ENCODE assay signal across 34 mouse cellular contexts in the genomic region with DNA sequence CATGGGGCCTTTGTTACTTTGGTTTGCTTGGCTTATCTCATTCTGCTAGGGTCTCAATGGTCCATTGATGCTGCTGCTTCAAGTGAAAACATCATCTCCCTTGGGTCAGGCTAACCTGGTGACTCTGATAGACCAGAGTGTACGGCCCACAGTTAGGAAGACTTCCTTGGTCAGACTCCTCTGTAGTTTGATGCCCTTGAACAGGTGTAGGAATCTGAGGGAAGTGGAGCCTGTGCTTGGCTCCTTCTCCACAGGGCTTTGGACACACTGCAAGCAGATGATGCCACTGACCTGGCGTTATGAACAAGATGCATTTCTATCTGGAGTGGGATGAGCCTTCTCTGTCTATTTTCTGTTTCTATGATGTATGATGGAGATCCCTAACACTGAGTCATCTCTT. TPM values are rescaled to one million over a fixed set of nuclear protein-coding genes. Genes with fewer than 3 reads are reported as not detected.
"Had no signal": no experiment of that assay in that cellular context is flagged by ENCODE, and none has a peak within 500 bp of the region (broad histone marks: within the 10 kb centered on the region; RNA-seq: fewer than 3 reads in every experiment).

No protein-coding gene starts in this region.

- H3K27me3 ChIP-seq: limb, embryonic 12.5 days; limb, embryonic 13.5 days; limb, embryonic 15.5 days; liver, embryonic 12.5 days; liver, embryonic 13.5 days; liver, embryonic 15.5 days; lung, embryonic 15.5 days; megakaryocyte, embryonic 14.5 days; midbrain, embryonic 12.5 days; midbrain, embryonic 15.5 days; neural tube, embryonic 12.5 days; neural tube, embryonic 13.5 days had no signal

- H3K4me1 ChIP-seq: limb, embryonic 10.5 days; limb, embryonic 12.5 days; limb, embryonic 15.5 days; lung, embryonic 15.5 days had no signal

- H3K27ac ChIP-seq: limb, embryonic 10.5 days; limb, embryonic 12.5 days; limb, embryonic 13.5 days; limb, embryonic 15.5 days; liver, embryonic 12.5 days; liver, embryonic 13.5 days; liver, embryonic 14.5 days; liver, embryonic 15.5 days; lung, embryonic 15.5 days; macrophage; midbrain, embryonic 12.5 days; midbrain, embryonic 15.5 days; neural tube, embryonic 12.5 days; neural tube, embryonic 13.5 days had no signal

- H3K9ac ChIP-seq: limb, embryonic 12.5 days; limb, embryonic 13.5 days; limb, embryonic 15.5 days; liver, embryonic 12.5 days; liver, embryonic 13.5 days; liver, embryonic 14.5 days; liver, embryonic 15.5 days; liver, postnatal 0 days; lung, embryonic 14.5 days; lung, embryonic 15.5 days; midbrain, embryonic 12.5 days; midbrain, embryonic 15.5 days; neural tube, embryonic 12.5 days; neural tube, embryonic 13.5 days had no signal

- H3K4me2 ChIP-seq: limb, embryonic 12.5 days; limb, embryonic 13.5 days; limb, embryonic 15.5 days; liver, embryonic 11.5 days; liver, embryonic 12.5 days; liver, embryonic 13.5 days; liver, embryonic 15.5 days; lung, embryonic 14.5 days; lung, embryonic 15.5 days; midbrain, embryonic 11.5 days; midbrain, embryonic 12.5 days; midbrain, embryonic 15.5 days; neural tube, embryonic 12.5 days; neural tube, embryonic 13.5 days had no signal

- DNase-seq: left cerebral cortex, postnatal 4 days; liver; liver, embryonic 13.5 days; liver, postnatal 0 days; lung, adult 18-20 months; lung, adult 2 months; lung, embryonic 14.5 days; lung, postnatal 10 days; lung, postnatal 14 days; lung, postnatal 36 days; lung, postnatal 4 days; midbrain, embryonic 14.5 days had no signal

- H3K36me3 ChIP-seq: limb, embryonic 10.5 days; limb, embryonic 12.5 days; limb, embryonic 13.5 days; limb, embryonic 15.5 days; liver, embryonic 12.5 days; liver, embryonic 13.5 days; liver, embryonic 15.5 days; lung, embryonic 15.5 days; midbrain, embryonic 12.5 days; midbrain, embryonic 15.5 days; neural tube, embryonic 12.5 days; neural tube, embryonic 13.5 days had no signal

- H3K9me3 ChIP-seq: limb, embryonic 10.5 days; limb, embryonic 12.5 days; limb, embryonic 13.5 days; limb, embryonic 15.5 days; liver, embryonic 12.5 days; liver, embryonic 13.5 days; liver, embryonic 15.5 days; lung, embryonic 15.5 days; megakaryocyte, embryonic 14.5 days; midbrain, embryonic 12.5 days; midbrain, embryonic 15.5 days; neural tube, embryonic 12.5 days; neural tube, embryonic 13.5 days had no signal

- ATAC-seq: liver, embryonic 12.5 days; liver, postnatal 0 days; lung, postnatal 0 days; midbrain, embryonic 15.5 days; midbrain, embryonic 16.5 days had no signal

- H3K4me3 ChIP-seq: limb, embryonic 10.5 days; limb, embryonic 12.5 days; limb, embryonic 13.5 days; limb, embryonic 15.5 days; liver, embryonic 12.5 days; liver, embryonic 13.5 days; liver, embryonic 15.5 days; lung, embryonic 15.5 days; megakaryocyte, embryonic 14.5 days; midbrain, embryonic 12.5 days; midbrain, embryonic 15.5 days; neural tube, embryonic 12.5 days; neural tube, embryonic 13.5 days had no signal

RNA-seq across cellular contexts. Expression of a gene that starts 11.1 kb away (rescaled TPM):
- total RNA-seq: liver, adult 2 months; megakaryocyte progenitor cell, adult 5-6 weeks; megakaryocyte-erythroid progenitor cell, adult 5-6 weeks; monocyte, adult 5-6 weeks had no signal
- polyA plus RNA-seq: liver, adult 2 months; liver, postnatal 0 days; macrophage had no signal
